Mouse (Mus musculus): ENCODE measurements around the gene Gm20931. TPM values are rescaled to one million over a fixed set of nuclear protein-coding genes. Genes with fewer than 3 reads are reported as not detected.
"Not testable (repeated sequence)": the region's sequence is repeated elsewhere in the genome, so short reads cannot be mapped to it uniquely, and the experiment has no call there.

The Gm20931 gene
- not detected in 2 replicates for polyA plus RNA-seq (2012; rRNA removed)

DNA sequence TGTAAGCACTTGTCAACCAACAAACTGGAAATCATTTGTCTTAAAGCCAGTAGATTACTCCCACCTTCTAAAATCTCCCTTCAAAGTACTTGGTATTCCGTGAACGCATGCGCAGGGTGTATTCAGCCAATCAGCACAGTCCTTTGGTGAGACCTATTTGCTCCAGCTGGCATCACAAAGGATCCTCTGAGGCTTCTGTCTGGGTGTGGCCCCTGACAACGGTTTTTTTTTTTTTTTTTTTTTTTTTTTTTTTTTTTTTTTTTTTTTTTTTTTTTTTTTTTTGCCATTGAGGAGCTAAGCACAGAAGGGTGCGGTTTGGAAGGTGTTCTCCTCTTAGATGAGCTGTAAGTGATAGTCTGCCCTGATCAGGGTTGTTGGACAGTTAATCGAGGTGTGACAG, at the start of gene Gm20931:
Gene Gm20931 (plus strand): TSS at position 301 of the 400 bp plus-strand sequence.
- not testable (repeated sequence) for DNase-seq (ENCODE audit: low spot score)
